Mouse (Mus musculus): ENCODE measurements around the gene Gm9913. TPM values are rescaled to one million over a fixed set of nuclear protein-coding genes. Genes with fewer than 3 reads are reported as not detected.

Gm9913 gene
- polyA plus RNA-seq (2021), result 0.27 TPM

DNA sequence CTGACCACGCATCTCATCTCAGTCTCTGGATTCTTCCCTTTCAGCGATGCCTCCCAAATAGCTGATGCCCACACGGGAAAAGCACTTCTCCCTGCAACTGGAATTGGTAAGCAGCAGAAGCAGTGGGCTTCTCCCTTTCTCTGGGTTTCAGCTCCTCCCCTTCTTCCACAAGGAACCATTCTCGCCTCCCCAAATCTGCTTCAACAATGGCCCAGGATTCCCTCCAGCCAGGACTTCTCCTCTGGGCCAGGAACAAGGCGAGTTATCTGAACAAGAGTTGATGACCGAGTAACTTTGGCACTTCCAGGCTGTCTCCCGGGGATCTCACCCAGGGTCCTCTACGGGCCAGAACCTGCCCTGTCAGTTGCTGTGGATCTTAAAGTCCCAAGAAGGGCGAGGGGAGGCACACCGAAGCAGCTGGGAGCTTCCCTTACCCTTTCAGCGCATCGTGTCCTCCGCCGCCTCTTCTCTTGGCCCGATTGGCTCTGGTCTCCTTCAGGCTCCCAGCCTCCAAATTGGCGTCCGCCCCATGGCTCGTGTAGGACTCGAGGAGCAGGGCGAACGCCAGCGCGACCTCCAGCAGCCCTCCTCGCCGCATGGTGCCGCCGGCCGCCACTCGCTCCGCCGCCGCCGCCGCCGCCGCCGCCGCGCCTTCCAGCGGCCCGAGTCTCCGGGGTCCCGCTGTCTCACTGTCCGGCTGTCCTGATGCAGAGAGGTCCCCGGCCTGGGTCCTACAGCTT lies at the start of gene Gm9913:
Gene Gm9913 (plus strand): TSS at position 84 of the 740 bp plus-strand sequence.
- no peak for DNase-seq (ENCODE audit: low read depth, low spot score)
- POLR2A ChIA-PET, result interaction anchor here (0.5 to 1.6 kb wide), 4 partner anchors 24 to 95 kb away, joined by 3 read pairs; no protein-coding TSS in a partner anchor
- peak; percentile 44 for ATAC-seq

DNA sequence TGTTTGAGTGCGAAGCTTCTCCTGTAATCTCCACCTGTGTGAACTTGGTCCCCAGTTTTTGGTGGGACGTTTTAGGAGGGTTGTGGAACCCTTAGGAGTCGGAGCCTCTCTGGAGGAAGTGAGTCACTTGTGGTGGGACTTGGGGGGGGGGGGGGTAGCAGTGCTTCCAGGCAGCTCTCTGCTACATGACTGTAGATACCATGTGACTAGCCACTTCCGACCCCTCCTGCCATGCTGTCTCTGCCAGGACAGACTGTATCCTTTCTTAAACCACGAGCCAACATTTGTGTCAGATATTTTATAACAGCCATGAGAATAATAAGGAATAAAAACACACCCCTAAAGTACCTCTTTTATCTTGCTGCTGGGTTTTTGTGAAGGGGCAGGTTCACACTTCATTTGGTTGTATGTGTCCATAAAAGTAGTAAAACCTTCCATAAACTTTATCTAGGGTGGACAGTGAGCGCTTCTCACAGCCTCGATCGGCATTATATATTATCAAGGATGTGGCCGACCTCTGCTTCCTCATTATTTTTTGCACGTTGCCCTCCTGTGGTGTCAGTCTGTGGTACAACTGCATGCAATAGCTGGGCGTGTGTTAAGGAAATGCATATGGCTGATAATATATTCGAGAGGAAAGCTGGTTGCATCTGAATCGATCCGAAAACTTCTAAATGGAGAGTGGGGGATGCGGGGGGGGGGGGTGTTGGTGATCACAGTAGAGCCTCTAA lies 48.7 kb upstream of the Gm9913 start:
- no peaks in the 10 kb centered on the region for H3K27me3 ChIP-seq
- DNase-seq (ENCODE audit: low read depth, low spot score) (no peak), ATAC-seq (no peak)
- ChIA-PET CTCF (interaction anchor here (1.0 kb wide), 1 partner anchor 16 kb away, joined by 3 read pairs; no protein-coding TSS in a partner anchor), POLR2A (no interaction called here)
- in situ Hi-C loops (cut with MboI; ENCODE audit: low pct_unique_long_range_greater_than_20kb), result no loop called here
- peak; percentile 29 for TF ChIP-seq CTCF (IDR thresholded peaks at IDR 0.05)

More for the DNA sequence above, at the start of gene Gm9913:
- in situ Hi-C loops (cut with MboI; ENCODE audit: low pct_unique_long_range_greater_than_20kb), result loop anchor here (5.0 kb wide), 1 partner anchor 87 kb away; no protein-coding TSS in a partner anchor
- CTCF ChIA-PET, result interaction anchor here (1.3 to 1.4 kb wide), 2 partner anchors 11 to 43 kb away, joined by 3 read pairs; no protein-coding TSS in a partner anchor
- H3K27me3 ChIP-seq, result no peaks in the 10 kb centered on the region
- no peak for TF ChIP-seq CTCF (IDR thresholded peaks at IDR 0.05)

DNA sequence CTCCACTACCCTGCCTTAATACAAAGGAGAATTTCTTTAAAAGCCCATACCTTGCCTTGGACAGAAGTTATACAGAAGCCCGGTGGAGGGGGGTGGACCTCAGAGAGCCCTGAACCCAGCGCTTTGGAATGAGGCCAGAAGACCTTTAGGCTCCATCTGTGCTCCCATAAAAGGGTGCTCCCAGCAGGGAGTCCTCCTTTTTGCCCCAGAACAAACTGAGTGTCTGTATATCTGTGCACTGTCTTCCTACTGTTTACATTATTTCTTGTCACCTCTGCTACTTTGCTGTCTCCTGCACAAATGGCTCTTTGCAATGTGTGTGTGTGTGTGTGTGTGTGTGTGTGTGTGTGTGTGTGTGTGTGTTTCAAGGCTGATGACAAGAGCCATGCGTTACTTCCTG lies 45.8 kb upstream of the Gm9913 start:
- ATAC-seq (no peak), DNase-seq (ENCODE audit: low read depth, low spot score) (no peak)
- in situ Hi-C loops (cut with MboI; ENCODE audit: low pct_unique_long_range_greater_than_20kb), result no loop called here
- POLR2A ChIA-PET, result interaction anchor here (0.8 kb wide), 1 partner anchor 28 kb away, joined by 3 read pairs; no protein-coding TSS in a partner anchor
- no peaks in the 10 kb centered on the region for H3K27me3 ChIP-seq
- CTCF ChIA-PET, result no interaction called here
- no peak for TF ChIP-seq CTCF (IDR thresholded peaks at IDR 0.05)

DNA sequence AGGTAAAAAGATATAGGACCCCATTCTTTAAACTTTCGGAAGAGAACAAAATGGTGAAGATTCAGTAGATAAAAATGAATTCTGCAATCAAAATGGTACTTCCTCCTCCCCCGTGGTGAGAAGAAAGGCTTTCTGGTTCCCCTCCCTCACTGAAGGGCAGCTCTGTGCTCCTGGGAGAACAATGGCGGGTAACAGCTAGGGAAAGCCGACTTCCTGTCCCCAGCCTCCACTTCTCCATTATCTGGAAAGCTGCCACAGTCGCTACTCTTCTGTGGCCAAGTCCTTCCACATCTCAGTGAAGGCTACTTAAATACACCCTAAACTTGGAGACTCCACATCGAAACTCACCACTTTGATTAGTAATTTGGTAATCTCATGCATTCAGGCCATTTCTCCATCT lies 40.9 kb upstream of the Gm9913 start:
- ATAC-seq, result no peak
- in situ Hi-C loops (cut with MboI; ENCODE audit: low pct_unique_long_range_greater_than_20kb), result no loop called here
- H3K27me3 ChIP-seq, result no peaks in the 10 kb centered on the region
- POLR2A ChIA-PET, result no interaction called here
- no peak for TF ChIP-seq CTCF (IDR thresholded peaks at IDR 0.05)
- CTCF ChIA-PET, result interaction anchor here (1.0 kb wide), 1 partner anchor 30 kb away, joined by 3 read pairs; no protein-coding TSS in a partner anchor
- no peak for DNase-seq (ENCODE audit: low read depth, low spot score)

DNA sequence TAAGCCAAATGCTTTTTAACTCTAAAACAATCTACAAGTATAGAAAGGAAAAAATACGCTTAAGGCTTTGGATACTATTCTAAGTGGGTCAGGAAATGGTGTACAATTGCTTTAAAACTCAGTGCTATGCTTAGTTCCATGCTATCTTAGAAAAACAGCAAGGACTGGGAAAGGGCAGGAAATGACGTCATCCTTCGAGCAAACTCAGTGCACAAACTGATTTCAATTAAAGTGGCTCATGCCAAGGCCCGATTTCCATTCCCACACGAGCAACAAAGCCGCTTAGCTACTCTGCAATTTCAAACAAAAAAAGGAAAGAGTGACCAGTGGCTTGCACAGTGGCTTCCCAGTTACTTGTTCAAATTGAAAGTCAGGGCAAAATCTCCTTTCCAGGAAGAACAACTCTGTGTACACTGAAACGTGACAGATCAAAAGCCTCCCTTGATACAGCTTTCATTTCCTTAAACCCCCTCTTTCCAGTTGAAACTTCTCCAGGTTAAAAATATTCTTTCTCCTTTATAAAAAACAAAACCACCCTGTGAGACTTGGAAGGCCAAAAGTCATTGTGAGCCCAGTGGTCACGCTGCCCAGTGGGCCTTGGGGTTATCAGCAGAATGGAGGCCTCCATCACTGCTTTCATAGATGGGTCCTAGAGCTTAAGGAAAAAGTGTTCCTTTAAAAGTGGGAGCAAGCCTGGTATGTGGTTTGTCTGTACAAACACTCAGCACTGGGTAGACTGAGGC lies 34.2 kb upstream of the Gm9913 start:
- no peak for DNase-seq (ENCODE audit: low read depth, low spot score)
- in situ Hi-C loops (cut with MboI; ENCODE audit: low pct_unique_long_range_greater_than_20kb), result no loop called here
- TF ChIP-seq CTCF (IDR thresholded peaks at IDR 0.05), result no peak
- ChIA-PET POLR2A (no interaction called here), CTCF (interaction anchor here (1.5 kb wide), 1 partner anchor 24 kb away, joined by 3 read pairs; no protein-coding TSS in a partner anchor)
- H3K27me3 ChIP-seq, result no peaks in the 10 kb centered on the region
- no peak for ATAC-seq

DNA sequence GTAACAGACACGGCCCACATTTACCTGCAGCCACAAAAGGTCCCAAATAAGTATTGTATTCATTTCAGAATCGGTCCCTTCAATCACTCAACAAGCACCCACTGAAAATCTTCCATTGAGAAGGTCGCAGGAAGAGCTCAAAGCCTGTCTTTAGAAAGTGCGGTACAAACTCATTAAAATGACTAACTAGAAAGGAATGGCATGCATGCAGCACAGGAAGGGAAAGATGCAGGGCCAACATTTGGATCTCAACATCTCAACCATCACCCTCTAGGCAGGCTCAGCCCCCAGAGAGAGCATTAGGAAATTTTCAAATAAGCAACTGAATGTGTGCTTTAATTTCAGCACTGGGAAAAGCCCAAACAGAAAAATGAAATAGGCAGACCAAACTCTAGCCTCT lies 33.2 kb upstream of the Gm9913 start:
- no peak for TF ChIP-seq CTCF (IDR thresholded peaks at IDR 0.05)
- no peaks in the 10 kb centered on the region for H3K27me3 ChIP-seq
- ATAC-seq, result peak; percentile 85
- CTCF ChIA-PET, result no interaction called here
- no peak for DNase-seq (ENCODE audit: low read depth, low spot score)
- POLR2A ChIA-PET, result no interaction called here
- in situ Hi-C loops (cut with MboI; ENCODE audit: low pct_unique_long_range_greater_than_20kb), result no loop called here

DNA sequence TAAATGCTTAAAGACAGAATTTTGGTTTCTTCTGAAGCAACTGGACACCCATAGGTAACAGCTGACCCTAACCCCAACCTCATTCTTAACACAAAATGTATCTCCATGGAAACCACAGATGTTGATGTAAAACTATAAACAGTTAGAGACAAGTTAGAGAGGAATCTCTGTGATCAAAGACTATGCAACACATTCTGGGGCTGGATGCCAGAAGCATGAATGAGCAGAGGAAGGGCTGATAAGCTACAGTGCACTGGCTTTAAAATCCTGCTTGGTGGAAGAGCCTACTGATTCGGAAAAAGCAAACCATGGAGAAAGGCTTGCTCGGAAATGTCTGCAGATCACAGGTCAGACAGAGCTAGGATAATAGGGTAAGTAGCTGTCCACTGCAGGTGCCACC lies 31.7 kb upstream of the Gm9913 start:
- no peak for DNase-seq (ENCODE audit: low read depth, low spot score)
- in situ Hi-C loops (cut with MboI; ENCODE audit: low pct_unique_long_range_greater_than_20kb), result no loop called here
- no peak for TF ChIP-seq CTCF (IDR thresholded peaks at IDR 0.05)
- POLR2A ChIA-PET, result no interaction called here
- H3K27me3 ChIP-seq, result no peaks in the 10 kb centered on the region
- CTCF ChIA-PET, result no interaction called here
- ATAC-seq, result peak; percentile 63

DNA sequence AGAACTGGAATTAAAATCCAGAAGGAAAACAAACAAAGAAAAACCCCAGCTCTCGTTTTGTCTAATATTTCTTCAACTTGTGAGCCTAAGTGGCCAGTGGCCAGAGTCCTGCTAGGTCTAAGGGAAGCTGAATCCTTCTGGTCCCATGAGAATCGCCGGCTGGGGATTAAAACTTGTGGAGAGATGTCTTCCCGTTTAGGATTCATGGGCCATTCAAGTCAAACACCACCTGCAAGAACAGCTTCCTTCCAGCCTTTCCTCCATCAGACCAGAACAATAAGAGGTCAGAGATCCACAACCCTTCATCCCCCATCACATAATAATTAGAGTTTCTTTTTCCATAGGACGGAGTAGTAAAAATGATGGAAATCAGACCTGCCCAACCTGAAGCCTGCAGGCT lies 30.2 kb upstream of the Gm9913 start:
- ChIA-PET POLR2A (no interaction called here), CTCF (interaction anchor here (1.2 kb wide), 1 partner anchor 11 kb away, joined by 5 read pairs; no protein-coding TSS in a partner anchor)
- in situ Hi-C loops (cut with MboI; ENCODE audit: low pct_unique_long_range_greater_than_20kb), result no loop called here
- ATAC-seq, result no peak
- DNase-seq (ENCODE audit: low read depth, low spot score), result no peak
- no peaks in the 10 kb centered on the region for H3K27me3 ChIP-seq
- no peak for TF ChIP-seq CTCF (IDR thresholded peaks at IDR 0.05)

DNA sequence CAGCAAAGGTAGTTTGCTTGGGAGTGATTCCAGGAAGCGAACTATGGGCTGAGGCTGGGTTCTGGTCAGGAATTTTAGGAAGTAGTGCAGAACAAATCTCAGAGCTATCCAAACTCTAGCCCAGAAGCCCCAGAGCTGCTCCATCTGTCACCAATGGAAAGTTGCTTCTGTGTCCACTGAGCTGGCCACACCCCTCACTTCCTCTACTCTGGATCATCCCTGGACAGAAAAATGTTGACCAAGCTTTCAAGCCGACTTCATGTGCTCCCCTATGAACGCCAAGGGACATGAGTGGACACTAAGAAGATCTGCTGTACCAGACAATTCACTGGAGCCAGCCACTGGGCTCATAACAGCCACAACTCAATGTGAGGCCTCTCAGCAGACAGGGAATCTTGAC lies 28.7 kb upstream of the Gm9913 start:
- CTCF ChIA-PET, result interaction anchor here (1.4 kb wide), 1 partner anchor 16 kb away, joined by 3 read pairs; no protein-coding TSS in a partner anchor
- ATAC-seq, result no peak
- no peaks in the 10 kb centered on the region for H3K27me3 ChIP-seq
- in situ Hi-C loops (cut with MboI; ENCODE audit: low pct_unique_long_range_greater_than_20kb), result no loop called here
- DNase-seq (ENCODE audit: low read depth, low spot score), result no peak
- POLR2A ChIA-PET, result no interaction called here
- no peak for TF ChIP-seq CTCF (IDR thresholded peaks at IDR 0.05)

DNA sequence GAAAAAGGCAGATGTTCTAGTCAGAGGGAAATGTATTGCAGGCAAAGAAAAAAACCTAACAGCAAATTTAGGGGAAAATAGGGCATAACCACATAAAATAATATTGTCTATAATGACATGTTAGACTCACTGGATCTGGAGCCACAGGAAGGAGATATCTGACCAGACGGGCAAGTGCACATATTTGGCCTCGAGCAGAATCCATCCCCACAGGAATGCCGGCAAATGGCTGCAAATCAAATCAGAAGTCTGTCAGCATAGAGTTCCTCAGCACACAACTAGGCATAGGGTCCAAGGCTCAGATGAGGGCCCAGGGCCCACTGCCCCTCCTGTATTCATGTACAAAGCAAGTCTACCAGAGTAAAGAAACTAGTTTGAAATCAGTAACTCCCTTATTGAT lies 27.5 kb upstream of the Gm9913 start:
- in situ Hi-C loops (cut with MboI; ENCODE audit: low pct_unique_long_range_greater_than_20kb), result no loop called here
- TF ChIP-seq CTCF (IDR thresholded peaks at IDR 0.05), result no peak
- no peaks in the 10 kb centered on the region for H3K27me3 ChIP-seq
- POLR2A ChIA-PET, result no interaction called here
- DNase-seq (ENCODE audit: low read depth, low spot score) (no peak), ATAC-seq (no peak)
- CTCF ChIA-PET, result interaction anchor here (1.0 kb wide), 1 partner anchor 184 kb away, joined by 3 read pairs; no protein-coding TSS in a partner anchor
